14 mouse cellular contexts compared by ENCODE assay signal in genomic region chr13:106562161-106562560, GRCm38 (mm10).
A peak's percentile ranks its signal among the peaks of the same experiment; 100 is the strongest.
DNase-seq lines count a peak whose midpoint lies in the region; ATAC-seq lines count a peak whose summit lies in the region.
"Had no signal": no experiment of that assay in that cellular context is flagged by ENCODE, and none has a peak within 500 bp of the region (broad histone marks: within the 10 kb centered on the region; RNA-seq: fewer than 3 reads in every experiment).

No protein-coding gene starts in this region.

- no peaks in the 10 kb centered on the region for H3K27me3 ChIP-seq in midbrain, embryonic 12.5 days
- no peaks in the 10 kb centered on the region for H3K27me3 ChIP-seq in midbrain, embryonic 11.5 days (ENCODE audit: control insufficient read depth, insufficient read depth, low read length)
- no peaks in the 10 kb centered on the region for H3K27me3 ChIP-seq in forebrain, embryonic 14.5 days (replicated peaks; ENCODE audit: control insufficient read depth, insufficient read depth, low read length)
- H3K27me3 ChIP-seq: heart, embryonic 13.5 days had no signal

- no peaks in the 10 kb centered on the region for H3K36me3 ChIP-seq in midbrain, embryonic 12.5 days
- H3K36me3 ChIP-seq in midbrain, embryonic 11.5 days (ENCODE audit: control insufficient read depth, insufficient read depth, low read length): no peaks in the 10 kb centered on the region
- H3K36me3 ChIP-seq in forebrain, embryonic 14.5 days (ENCODE audit: control insufficient read depth, insufficient read depth, low read length): no peaks in the 10 kb centered on the region
- H3K36me3 ChIP-seq: heart, embryonic 13.5 days had no signal

- H3K9ac ChIP-seq in midbrain, embryonic 12.5 days (replicated peaks): no peak overlapping the region
- no peak overlapping the region for H3K9ac ChIP-seq in midbrain, embryonic 11.5 days (ENCODE audit: low read length)
- no peak overlapping the region for H3K9ac ChIP-seq in forebrain, embryonic 14.5 days (ENCODE audit: low read length)
- H3K9ac ChIP-seq: heart, embryonic 13.5 days had no signal

- no peak overlapping the region for H3K4me2 ChIP-seq in midbrain, embryonic 12.5 days (replicated peaks)
- H3K4me2 ChIP-seq in midbrain, embryonic 11.5 days: no peak overlapping the region
- no peak overlapping the region for H3K4me2 ChIP-seq in forebrain, embryonic 14.5 days (ENCODE audit: low read length)
- H3K4me2 ChIP-seq: heart, embryonic 13.5 days had no signal

- peak; percentile 83 for ATAC-seq in frontal cortex, adult (ENCODE audit: low TSS enrichment)
- peak; percentile 28; the same call in 1 of the 2 replicates for ATAC-seq in midbrain, embryonic 12.5 days (ENCODE audit: low FRiP score, low read depth)
- no peak for ATAC-seq in midbrain, embryonic 11.5 days (ENCODE audit: low FRiP score)
- peak; percentile 79 for ATAC-seq in forebrain, embryonic 14.5 days
- ATAC-seq: intestine, postnatal 0 days had no signal

- no peaks in the 10 kb centered on the region for H3K9me3 ChIP-seq in midbrain, embryonic 12.5 days
- H3K9me3 ChIP-seq in midbrain, embryonic 11.5 days (ENCODE audit: control insufficient read depth, low read length): no peaks in the 10 kb centered on the region
- no peaks in the 10 kb centered on the region for H3K9me3 ChIP-seq in forebrain, embryonic 14.5 days (replicated peaks; ENCODE audit: control insufficient read depth, low read length)
- H3K9me3 ChIP-seq: heart, embryonic 13.5 days had no signal

- no peak overlapping the region for H3K27ac ChIP-seq in midbrain, embryonic 12.5 days (replicated peaks)
- no peak overlapping the region for H3K27ac ChIP-seq in midbrain, embryonic 11.5 days (ENCODE audit: low read depth, low read length)
- H3K27ac ChIP-seq in forebrain, embryonic 14.5 days (ENCODE audit: low read depth, low read length): no peak overlapping the region
- H3K27ac ChIP-seq: heart, embryonic 13.5 days; macrophage had no signal

- no peak overlapping the region for H3K4me3 ChIP-seq in midbrain, embryonic 12.5 days
- H3K4me3 ChIP-seq in midbrain, embryonic 11.5 days (ENCODE audit: low read depth, low read length): no peak overlapping the region
- no peak overlapping the region for H3K4me3 ChIP-seq in forebrain, embryonic 14.5 days (ENCODE audit: low read depth, low read length)
- H3K4me3 ChIP-seq: heart, embryonic 13.5 days had no signal

- no peaks in the 10 kb centered on the region for H3K4me1 ChIP-seq in midbrain, embryonic 12.5 days
- no peaks in the 10 kb centered on the region for H3K4me1 ChIP-seq in midbrain, embryonic 11.5 days (ENCODE audit: control insufficient read depth, insufficient read depth, low read length)
- H3K4me1 ChIP-seq in forebrain, embryonic 14.5 days (ENCODE audit: control insufficient read depth, insufficient read depth, low read length): no peaks in the 10 kb centered on the region
- H3K4me1 ChIP-seq: heart, embryonic 13.5 days had no signal

- 72% methylated on average over 4 of the region's 4 CpGs for WGBS in midbrain, embryonic 12.5 days
- 74% methylated on average over 4 of the region's 4 CpGs for WGBS in midbrain, embryonic 11.5 days
- 51% methylated on average over 4 of the region's 4 CpGs for WGBS in forebrain, embryonic 14.5 days

- DNase-seq in frontal cortex, postnatal 10 days (ENCODE audit: low spot score in 2 of 2): no peak
- DNase-seq in midbrain, embryonic 11.5 days (ENCODE audit: low spot score, missing footprints): no peak
- peak; percentile 75 for DNase-seq in forebrain, embryonic 14.5 days (ENCODE audit: low spot score)
- peak; percentile 6 for DNase-seq in retina, postnatal 7 days (ENCODE audit: low read depth, low spot score)
- no peak for DNase-seq in yolk sac, embryonic 10.5 days (ENCODE audit: low spot score)
- no peak for DNase-seq in thymus, postnatal 25 days
- DNase-seq: adrenal gland, adult 2 months; liver; thymus, adult 18-20 months had no signal

Comparison
In these comparisons a context has a peak if more than half of its experiments do, and no peak if none do; other contexts are left out.
1. DNase-seq: peak in forebrain, embryonic 14.5 days (single experiment) and retina, postnatal 7 days (single experiment); none in frontal cortex, postnatal 10 days (0 of 2), midbrain, embryonic 11.5 days (single experiment), yolk sac, embryonic 10.5 days (single experiment) and thymus, postnatal 25 days (single experiment).